Mouse (Mus musculus): ENCODE results near the gene Wapl.

Gene Wapl

GRCm38 (mm10) chr14:34673395-34674228 lies at the start of gene Wapl:
TSS of gene Wapl (plus strand) at chr14:34673928.
- DNase-seq: peak; percentile 99

- no peak for DNase-seq
Measured at GRCm38 (mm10) chr14:34626824-34627223, 46.9 kb upstream of the Wapl start.

DNA sequence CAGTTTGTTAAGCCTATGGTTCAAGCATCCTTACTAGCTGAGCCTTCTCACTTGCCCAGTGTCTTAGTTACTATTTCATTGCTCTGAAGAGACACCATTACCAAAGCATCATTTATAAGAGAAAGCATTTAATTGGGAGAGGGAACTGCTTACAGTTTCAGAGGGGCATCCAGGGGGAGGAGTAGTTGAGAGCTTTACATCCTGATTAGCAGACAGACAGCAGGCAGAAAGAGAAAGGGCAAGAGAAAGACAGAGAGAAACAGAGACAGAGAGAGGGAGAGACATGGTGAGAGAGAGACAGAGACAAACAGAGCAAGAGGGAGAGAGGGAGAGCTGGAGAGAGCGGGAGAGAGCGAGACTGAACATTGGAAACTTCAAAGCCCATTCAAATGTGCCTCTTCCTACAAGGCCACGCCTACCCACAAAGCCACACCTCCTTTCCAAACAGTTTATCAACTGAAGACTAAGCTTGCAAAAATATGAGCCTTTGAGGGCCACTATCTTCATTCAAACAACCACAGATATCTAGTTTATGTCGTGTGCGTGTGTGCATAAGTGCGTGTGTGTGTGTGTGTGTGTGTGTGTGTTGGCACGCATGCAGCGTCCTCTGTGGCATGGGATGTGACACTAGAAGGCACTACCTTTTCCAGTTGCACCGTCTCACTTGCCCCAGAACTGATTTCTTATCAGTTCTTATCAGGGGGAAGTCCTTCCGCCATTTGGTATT lies 40.8 kb upstream of the Wapl start:
- no peak for DNase-seq

- no peak for DNase-seq
Measured at GRCm38 (mm10) chr14:34635192-34635591, 38.5 kb upstream of the Wapl start.

GRCm38 (mm10) chr14:34635721-34636120 lies 38.0 kb upstream of the Wapl start:
- DNase-seq: no peak

DNA sequence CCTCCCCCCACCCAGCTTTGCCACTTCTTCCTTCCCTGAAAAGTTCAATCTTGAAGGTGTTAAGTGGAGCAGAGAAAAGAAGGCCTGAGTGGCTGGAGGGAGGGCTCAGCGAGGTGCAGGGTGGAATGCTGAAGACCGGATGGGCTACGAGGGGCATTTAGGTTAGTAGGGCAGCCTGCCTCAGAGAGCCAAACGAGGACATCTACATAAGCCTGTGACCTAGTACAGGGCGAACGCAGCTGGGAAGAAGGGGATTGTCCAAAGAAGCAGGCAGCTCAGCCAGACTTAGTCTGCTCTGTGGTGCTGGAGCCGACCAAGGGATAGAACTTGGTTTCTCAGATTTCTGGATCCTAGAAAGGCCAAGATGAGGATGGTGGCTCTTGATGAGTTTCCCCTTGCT lies 29.6 kb upstream of the Wapl start:
- no peak for DNase-seq

DNA sequence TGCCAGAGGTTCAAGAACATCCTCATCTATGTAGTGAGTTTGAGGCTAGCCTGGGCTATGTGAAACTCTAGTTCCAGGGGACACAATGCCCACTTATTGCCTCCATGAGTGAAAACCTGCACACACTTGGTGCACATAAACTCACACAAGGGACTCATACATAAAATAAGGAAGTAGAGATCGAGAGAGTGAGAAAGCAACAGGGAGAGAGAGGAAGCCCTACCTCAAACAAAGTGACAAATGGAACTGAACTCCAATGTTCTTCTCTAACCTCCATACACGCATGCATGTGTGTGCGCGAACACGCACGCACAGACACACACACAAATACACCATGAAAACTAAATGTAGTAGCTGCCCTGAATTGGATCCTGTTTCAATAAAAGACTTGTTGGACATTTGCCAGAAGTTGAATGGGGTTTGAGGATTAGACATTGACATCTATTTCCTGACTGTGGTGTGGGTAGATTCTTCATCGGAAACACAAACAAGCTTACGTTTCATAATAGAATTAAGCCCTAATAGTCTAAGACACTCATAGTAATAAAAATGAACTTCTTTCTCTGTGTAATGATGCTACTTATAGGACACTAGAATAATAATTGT lies 25.8 kb upstream of the Wapl start:
- DNase-seq: no peak

- no peak for DNase-seq
Measured at GRCm38 (mm10) chr14:34657131-34657530, 16.6 kb upstream of the Wapl start.

DNA sequence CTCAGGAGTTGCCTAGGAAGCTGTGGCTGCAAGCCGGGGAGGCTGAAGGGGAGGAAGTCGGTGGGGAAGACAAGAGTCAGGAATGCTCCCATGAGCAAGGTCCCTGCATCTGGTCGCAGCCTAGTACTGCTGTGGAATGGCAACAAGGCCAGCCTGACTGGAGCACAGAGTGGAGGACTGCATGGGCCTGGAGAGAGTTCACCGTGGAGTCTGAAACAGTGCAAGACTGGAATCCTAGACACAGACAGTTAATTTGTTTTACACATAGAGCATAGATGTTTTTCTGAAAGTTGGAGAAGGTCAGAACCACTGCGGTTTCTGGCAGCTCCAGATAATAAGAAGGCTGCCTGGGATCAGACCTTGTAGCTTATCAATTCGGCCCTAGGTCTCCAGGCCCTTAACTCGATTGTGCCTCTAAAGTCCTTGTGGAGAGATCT lies 13.4 kb upstream of the Wapl start:
- DNase-seq: no peak

DNA sequence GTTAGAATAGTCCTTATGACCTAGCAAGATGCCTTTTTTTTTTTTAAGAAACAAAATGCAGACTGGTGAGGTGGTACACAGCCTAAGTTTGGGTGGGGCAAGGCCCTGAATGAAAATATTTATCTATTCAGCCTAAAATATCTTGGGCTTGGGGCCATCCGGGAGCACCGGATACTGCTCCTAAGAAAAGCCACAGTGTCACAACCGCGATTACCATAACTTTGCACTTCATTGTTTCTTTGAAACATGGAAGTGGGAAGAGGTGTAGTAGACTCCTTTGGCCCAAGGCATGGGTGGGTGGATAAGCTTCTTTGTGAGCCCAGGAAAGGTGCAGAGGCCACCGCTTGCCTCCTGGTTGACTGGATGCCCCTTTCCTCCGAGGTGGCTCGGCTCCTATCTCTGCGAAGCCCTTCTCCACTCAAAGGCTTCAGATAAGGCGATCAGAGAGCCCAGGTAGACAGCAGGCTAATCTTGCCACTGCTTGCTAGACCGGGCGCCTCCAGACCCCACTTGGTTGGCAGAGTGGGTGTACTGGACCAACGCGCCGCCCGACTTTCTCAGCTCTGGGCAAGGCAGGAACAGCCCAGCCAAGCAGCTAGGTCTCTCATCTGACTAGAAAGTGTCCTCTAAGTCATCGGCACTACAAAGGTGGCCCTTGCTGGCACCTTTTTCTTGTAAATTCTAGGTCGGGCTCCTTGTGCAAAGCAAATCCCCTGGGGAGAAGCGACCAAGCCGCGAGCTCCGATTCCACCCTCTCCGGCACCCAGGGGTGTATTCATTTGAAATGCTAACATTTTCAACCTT lies 12.7 kb upstream of the Wapl start:
- DNase-seq: no peak

DNA sequence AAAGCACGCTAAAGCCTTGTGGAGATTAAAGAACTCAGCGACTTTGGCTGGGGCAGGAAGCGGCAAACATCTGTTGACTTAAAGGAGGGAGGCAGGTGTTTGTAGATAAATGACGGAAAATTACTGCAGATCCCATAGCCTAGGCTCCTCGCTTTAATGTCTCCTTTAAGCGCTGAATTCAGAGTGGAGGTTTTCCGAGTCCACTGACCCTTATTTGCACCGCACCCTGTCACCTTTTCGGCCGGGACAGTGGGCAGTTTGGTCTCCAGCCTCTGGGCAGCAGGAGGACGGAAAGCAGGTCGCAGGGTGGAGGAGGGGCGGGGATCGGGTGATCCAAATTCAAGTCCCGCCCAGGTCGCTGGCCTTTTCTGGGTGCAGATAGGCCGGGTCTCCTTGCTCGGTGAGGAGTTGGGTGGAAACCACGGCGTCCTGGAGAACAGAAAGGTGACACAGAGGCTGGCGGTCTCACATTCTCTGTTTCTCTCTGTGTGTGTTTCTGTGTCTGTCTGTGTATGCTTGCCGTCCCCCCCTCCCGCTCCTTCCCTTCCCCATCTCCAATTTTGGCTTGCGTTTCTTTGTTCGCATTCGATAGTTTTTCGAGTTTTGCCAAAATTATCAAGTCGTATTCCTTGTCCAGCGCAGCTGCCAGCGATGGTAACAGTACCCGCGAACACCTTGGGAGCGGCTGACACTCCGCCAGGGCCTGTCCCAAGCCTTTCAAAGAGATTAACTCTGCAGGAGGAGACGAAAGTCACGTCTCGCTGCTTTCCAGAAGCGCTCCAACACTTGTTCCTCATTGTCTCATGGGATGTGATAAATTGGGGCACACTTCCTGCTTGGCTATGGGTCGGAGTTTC lies 11.9 kb upstream of the Wapl start:
- peak; percentile 67 for DNase-seq

DNA sequence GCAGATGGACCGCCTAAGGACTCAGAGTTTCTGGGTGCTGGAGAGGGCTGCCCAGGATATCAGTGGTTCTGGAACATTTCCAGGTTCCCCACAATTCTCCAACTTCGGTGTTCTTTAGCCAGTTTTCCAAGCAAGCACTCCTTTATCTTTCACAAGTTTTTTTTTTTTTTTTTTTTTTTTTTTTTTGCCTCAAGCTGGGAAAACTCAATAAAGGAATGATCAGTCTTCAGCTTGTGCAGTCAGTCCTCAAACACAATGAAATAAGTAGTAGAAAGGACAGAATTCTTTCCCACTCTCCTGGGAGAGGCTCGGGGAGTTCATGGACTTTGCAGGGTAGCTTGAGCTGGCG lies 11.3 kb upstream of the Wapl start:
- DNase-seq: no peak

DNA sequence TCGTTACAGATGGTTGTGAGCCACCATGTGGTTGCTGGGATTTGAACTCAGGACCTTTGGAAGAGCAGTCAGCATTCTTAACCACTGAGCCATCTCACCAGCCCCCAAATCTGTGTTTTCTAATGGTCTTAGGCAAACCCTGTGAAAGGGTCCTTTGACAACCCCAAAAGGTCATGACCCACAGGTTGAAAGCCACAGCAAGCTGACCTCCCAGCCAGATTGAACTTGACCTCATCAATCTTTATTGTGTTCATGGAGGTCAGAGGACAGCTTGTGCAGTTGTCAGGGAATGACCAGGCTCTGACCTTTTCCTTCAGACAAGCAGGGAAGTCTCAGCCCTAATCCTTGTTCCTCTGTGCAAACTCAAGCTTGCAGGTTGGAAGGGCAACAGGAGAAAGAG lies 10.3 kb upstream of the Wapl start:
- no peak for DNase-seq

DNA sequence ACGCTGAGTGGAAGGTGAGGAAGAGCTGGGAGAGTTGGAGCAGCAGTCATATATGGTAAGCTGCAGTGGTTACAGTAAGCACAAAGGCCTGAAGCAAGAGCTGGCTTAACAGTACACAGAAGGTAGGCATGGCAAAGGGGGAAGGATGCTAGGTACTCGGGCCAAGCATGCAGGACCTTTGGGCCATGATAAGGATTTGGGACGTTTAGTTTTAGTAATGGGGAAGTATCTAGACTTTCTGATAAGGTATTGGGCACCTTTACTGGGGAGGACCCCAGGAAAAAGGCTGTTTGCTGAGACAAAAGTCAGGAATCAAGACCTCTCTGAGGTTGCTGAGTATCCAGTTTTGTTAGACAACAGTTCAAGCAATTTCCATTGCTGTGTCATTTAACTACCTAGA lies 4.6 kb upstream of the Wapl start:
- no peak for DNase-seq

DNA sequence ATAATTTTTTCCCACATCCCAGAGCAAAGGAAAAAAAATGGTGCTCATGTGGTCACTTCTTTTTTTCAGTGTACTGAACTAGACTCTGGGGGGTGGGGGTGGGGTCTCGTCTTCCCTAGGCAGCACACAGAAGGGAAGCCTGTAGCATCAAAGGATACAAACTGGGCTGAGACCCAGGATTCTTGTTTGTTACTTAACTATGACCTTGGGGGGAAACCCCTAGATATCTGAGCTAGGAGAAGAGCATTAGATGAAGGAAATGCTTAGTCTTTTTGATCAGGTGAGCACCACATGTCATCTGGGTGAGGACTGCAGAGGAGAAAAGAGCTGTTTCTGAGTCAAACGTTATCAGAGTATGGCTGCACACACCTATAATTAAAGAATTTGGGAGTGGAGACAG lies 3.5 kb upstream of the Wapl start:
- no peak for DNase-seq

DNA sequence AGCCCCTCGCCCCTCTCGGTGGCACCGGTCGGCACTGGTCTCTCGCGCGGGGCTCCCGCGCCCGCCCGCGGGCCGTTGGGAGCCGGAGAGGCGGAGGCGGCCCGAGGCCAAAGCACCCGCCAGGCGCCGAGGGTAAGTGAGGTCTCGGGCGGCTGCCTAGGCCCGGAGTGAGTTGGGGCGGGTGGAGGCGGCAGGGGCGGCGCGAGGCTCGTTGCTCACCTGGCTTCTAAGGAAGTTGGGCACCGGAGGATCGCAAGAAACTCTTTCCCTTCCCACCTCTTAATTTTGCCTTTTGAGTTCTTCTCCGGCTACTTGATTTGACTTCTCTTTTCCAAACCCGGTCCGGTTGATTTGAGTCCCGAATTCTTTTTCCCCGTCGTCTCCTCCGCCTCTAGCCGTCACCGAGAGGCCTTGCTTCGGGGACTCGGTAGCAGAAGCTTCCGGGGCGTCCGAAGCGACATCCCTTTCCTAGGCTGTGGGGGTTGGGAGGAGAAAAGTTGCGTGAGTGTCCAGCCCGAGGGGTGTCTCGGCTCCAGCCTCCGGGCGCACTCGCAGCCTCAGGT lies 582 bp downstream of the Wapl start:
- peak; percentile 72 for DNase-seq

DNA sequence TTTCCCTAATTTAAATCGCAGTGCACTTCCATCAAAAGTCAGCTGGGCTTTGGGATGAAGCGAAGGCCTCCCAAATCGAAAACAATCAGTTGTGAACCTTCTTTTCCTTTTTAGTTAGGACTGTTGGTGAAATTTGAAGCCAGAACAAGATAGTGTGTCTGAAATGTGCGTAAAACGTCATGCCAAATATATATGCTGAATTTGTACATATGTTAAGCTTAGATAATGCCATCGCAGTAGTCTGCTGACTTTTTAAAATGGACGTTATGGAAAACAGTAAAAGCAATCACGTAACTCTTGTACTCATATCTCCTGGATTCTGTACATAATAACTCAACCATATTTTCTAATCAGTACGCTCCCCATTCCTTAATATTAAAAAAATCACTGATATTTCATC lies 1.2 kb downstream of the Wapl start:
- no peak for DNase-seq

DNA sequence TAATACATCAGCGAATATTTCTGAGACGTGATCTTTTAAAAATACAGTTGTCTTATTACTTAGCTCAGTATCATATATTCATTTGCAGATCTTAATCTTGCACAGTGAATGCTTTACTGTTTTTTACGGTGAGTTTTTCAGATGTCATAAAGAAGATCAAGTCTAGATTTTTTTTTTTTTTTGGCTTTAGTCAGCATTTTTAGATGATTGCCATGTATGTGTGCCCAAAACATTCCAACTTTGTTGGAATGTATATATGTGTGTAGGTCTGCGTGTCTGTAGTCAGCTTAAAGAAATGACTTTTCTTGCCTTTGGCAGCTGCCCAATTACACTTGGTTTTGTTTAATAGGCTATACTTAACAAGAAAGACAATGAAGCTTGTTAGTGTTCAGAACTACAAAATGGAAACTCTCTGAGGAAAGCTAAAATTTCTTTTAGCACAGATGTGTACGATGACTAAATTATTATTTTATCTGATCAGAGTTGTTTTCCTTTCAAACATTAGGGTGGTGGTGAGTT lies 1.7 kb downstream of the Wapl start:
- DNase-seq: no peak

DNA sequence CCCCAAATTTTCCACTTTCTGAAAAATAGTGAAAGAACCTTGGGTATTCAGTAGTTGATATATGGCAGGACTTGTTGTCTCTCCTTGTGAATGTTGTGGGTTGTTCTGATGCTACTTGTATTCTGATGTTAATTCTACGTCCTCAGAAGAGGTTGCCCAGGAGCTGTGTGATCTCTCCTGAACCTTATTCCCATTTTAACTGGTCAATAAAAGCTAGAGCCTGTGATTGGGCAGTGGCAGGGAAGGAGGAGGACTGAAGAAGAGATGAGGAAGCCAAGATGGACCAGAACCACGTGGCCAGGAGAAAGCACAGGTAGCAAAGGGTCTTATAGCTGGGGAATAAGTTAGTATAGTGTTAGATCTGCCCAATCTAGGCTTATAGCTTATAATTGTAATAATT lies 7.1 kb downstream of the Wapl start:
- DNase-seq: no peak

- DNase-seq: no peak
Measured at GRCm38 (mm10) chr14:34684989-34685388, 11.3 kb downstream of the Wapl start.

GRCm38 (mm10) chr14:34693970-34694369 lies 20.2 kb downstream of the Wapl start:
- DNase-seq: no peak

- DNase-seq: no peak
Measured at GRCm38 (mm10) chr14:34697376-34697775, 23.6 kb downstream of the Wapl start.
